In the genomic region with DNA sequence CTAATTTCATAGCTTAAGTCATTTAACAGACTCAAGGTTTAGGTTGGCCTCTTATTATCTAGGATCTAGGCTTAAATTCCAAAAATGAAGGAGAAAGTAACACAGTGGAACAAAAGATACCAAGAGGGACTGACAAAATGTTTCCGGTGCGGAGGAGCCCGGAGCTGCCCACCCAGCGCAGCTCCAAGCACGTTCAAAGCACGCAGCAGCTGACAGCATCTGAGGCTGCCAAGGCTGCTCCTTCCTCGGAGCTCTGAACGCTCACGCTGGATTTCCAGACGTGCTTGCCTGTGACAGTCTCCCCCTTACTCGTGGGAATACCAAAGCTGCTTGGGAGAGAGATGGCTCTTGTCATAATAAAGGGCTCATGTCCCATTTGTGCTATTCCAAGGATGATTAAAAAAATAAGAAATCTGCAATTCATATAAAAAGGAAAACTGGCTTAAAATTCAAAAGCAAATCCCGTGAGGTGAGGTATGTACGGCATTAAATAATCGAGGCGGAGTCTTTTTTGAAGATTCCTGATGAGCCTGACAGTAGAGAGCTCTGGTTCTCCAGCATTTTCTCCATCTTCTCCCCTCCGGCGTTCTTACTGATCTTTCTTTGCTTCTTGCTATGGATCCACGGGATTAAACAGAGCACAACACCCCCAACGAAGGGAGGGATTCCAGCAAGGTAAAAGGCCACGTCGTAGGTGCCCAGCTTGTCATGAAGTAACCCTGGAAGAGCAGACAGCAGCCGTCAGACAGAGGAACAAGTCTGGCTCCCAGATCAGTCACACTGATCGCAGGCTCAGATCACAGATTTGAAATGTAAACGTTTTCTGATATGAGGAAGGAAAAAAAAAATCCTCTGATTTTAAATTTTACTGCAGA, we compare ENCODE assay signal across 10 mouse cellular contexts. TPM values are rescaled to one million over a fixed set of nuclear protein-coding genes. Genes with fewer than 3 reads are reported as not detected.
DNase-seq lines count a peak whose midpoint lies in the region; ATAC-seq lines count a peak whose summit lies in the region.
"Had no signal": no experiment of that assay in that cellular context is flagged by ENCODE, and none has a peak within 500 bp of the region (broad histone marks: within the 10 kb centered on the region; RNA-seq: fewer than 3 reads in every experiment).

No protein-coding gene starts in this region.

- H3K4me3 ChIP-seq in heart, embryonic 12.5 days: no peak overlapping the region
- H3K4me3 ChIP-seq: megakaryocyte, embryonic 14.5 days had no signal

- peak; percentile 24 to 47 for DNase-seq in heart, postnatal 10 days
- DNase-seq in brain, adult 2 months (ENCODE audit: low read depth, low spot score): peak; percentile 87
- DNase-seq in left cerebral cortex, postnatal 36 days (ENCODE audit: low spot score in 2 of 2): peak; percentile 51 to 64
- DNase-seq in gastrocnemius, postnatal 25 days: no peak
- DNase-seq in cerebellum, adult 9-11 months: no peak
- DNase-seq in MN1 (ENCODE audit: low spot score): no peak

- no peaks in the 10 kb centered on the region for H3K27me3 ChIP-seq in heart, embryonic 12.5 days (replicated peaks)
- H3K27me3 ChIP-seq: megakaryocyte, embryonic 14.5 days had no signal

- H3K4me2 ChIP-seq in heart, embryonic 12.5 days: no peak overlapping the region

- no peaks in the 10 kb centered on the region for H3K9me3 ChIP-seq in heart, embryonic 12.5 days (replicated peaks)
- H3K9me3 ChIP-seq: megakaryocyte, embryonic 14.5 days had no signal

- ATAC-seq in heart, embryonic 12.5 days (ENCODE audit: insufficient number of reproducible peaks, low FRiP score): no peak
- ATAC-seq in frontal cortex, adult (ENCODE audit: low TSS enrichment): peak; percentile 97
- ATAC-seq: inflammation-experienced regulatory T-cells, adult 6 months had no signal

- no peaks in the 10 kb centered on the region for H3K4me1 ChIP-seq in heart, embryonic 12.5 days (replicated peaks)

- 72% methylated on average over 24 of the region's 24 CpGs for WGBS in heart, embryonic 12.5 days

- H3K27ac ChIP-seq in heart, embryonic 12.5 days (ENCODE audit: poor library complexity, severe bottlenecking): no peak overlapping the region

- H3K9ac ChIP-seq in heart, embryonic 12.5 days: no peak overlapping the region

- H3K36me3 ChIP-seq in heart, embryonic 12.5 days: peaks cover 9% of the 10 kb centered on the region; the same call in 1 of the 2 replicates

- intact Hi-C loops in heart, postnatal 10 days (cut with DNase I): no loop called here
- intact Hi-C loops in left cerebral cortex, postnatal 36 days (cut with DNase I): no loop called here

RNA-seq across cellular contexts. Expression of gene Mfsd4b1, which starts 11.9 kb away (rescaled TPM):
- 1 to 10 TPM; 1.7 to 1.9 TPM for total RNA-seq in heart, postnatal 10 days (2021)
- 0.24 and 0.57 TPM in 2 replicates for polyA plus RNA-seq in heart, embryonic 12.5 days (2016; fragmentation: Nextera tagmentation; extraction: Ambion mirVana)
- under 1 TPM; 0.57 to 0.79 TPM for total RNA-seq in left cerebral cortex, postnatal 36 days (2021)
- total RNA-seq in gastrocnemius, postnatal 25 days (2021): 1 to 10 TPM; 3.0 to 3.2 TPM
- polyA plus RNA-seq: inflammation-experienced regulatory T-cells, adult 6 months had no signal

RNA-seq across cellular contexts. Expression of gene Mfsd4b5, which starts 50.5 kb away (rescaled TPM):
- under 1 TPM; 0.30 to 0.50 TPM for total RNA-seq in heart, postnatal 10 days (2021)
- 0.09 and 0.19 TPM in 2 replicates for polyA plus RNA-seq in heart, embryonic 12.5 days (2016; fragmentation: Nextera tagmentation; extraction: Ambion mirVana)
- under 1 TPM in 1 of 2 experiments, not detected in 1; 0.43 TPM for total RNA-seq in left cerebral cortex, postnatal 36 days (2021)
- total RNA-seq in gastrocnemius, postnatal 25 days (2021): under 1 TPM; 0.32 to 0.36 TPM

Comparison
In these comparisons a context has a peak if more than half of its experiments do, and no peak if none do; other contexts are left out.
1. DNase-seq: peak in heart, postnatal 10 days (2 of 2), brain, adult 2 months (single experiment) and left cerebral cortex, postnatal 36 days (2 of 2); none in gastrocnemius, postnatal 25 days (single experiment), cerebellum, adult 9-11 months (single experiment) and MN1 (single experiment).